Mouse (Mus musculus) ES-E14 (cell line): Measurements from ENCODE around the gene F2. TPM values are rescaled to one million over a fixed set of nuclear protein-coding genes. Genes with fewer than 3 reads are reported as not detected.
A peak's percentile ranks its signal among the peaks of the same experiment; 100 is the strongest.

Source experiments
- DNase-seq: peaks from one replicate; pipeline ENCODE4 v3.0.0-alpha.2; 2013; ENCODE audit warnings: low read depth, low spot score
- H3K27ac ChIP-seq: 2 replicates; pipeline ENCODE4 v1.5.1; 2012; ENCODE audit warnings: low read depth, mild to moderate bottlenecking, low read length, moderate library complexity, mixed read lengths; ENCODE audit not compliant: poor library complexity, insufficient read depth, severe bottlenecking
- H3K36me3 ChIP-seq: 2 replicates; pipeline ENCODE4 v1.6.1; 2012; ENCODE audit warnings: mild to moderate bottlenecking, low read length, moderate library complexity, mixed read lengths; ENCODE audit not compliant: control insufficient read depth, poor library complexity, insufficient read depth, severe bottlenecking
- H3K4me1 ChIP-seq, 2 experiments: fragments of 150-350 bp in 1 of 2; sonication (generic) in 1 of 2; 2 replicates each; pipeline ENCODE4 v1.6.1; 2012; ENCODE audit warnings: low read length in 2 of 2, mild to moderate bottlenecking in 1 of 2, mixed read lengths in 1 of 2; ENCODE audit not compliant: control insufficient read depth in 2 of 2, insufficient read depth in 2 of 2, poor library complexity in 1 of 2
- H3K4me3 ChIP-seq, 2 experiments: fragments of 150-350 bp in 1 of 2; sonication (generic) in 1 of 2; 2 replicates each; pipeline ENCODE4 v1.5.1; 2012; ENCODE audit warnings: low read length in 2 of 2, low read depth in 1 of 2, mild to moderate bottlenecking in 1 of 2, mixed read lengths in 1 of 2; ENCODE audit not compliant: insufficient read depth in 1 of 2, poor library complexity in 1 of 2, severe bottlenecking in 1 of 2
- H3K9ac ChIP-seq: 2 replicates; pipeline ENCODE4 v1.6.1; 2012; ENCODE audit warnings: low read depth, mild to moderate bottlenecking, low read length, mixed read lengths; ENCODE audit not compliant: poor library complexity, insufficient read depth, severe bottlenecking
- H3K9me3 ChIP-seq: fragments of 150-350 bp; sonication (generic); 2 replicates; pipeline ENCODE4 v1.6.1; 2012; ENCODE audit warnings: low read depth, mild to moderate bottlenecking, low read length; ENCODE audit not compliant: control insufficient read depth, insufficient read depth
- CHD2 ChIP-seq: IDR thresholded peaks from 2 replicates; pipeline ENCODE4 v1.6.1; 2014; ENCODE audit warnings: mild to moderate bottlenecking, low read depth, low read length, inconsistent platforms
- HCFC1 ChIP-seq: IDR thresholded peaks from 2 replicates; pipeline ENCODE4 v1.6.1; 2012; ENCODE audit warnings: low read length, inconsistent platforms, borderline replicate concordance; ENCODE audit not compliant: insufficient read depth
- MAFK ChIP-seq: IDR thresholded peaks from 2 replicates; pipeline ENCODE4 v1.6.1; 2014; ENCODE audit warnings: mild to moderate bottlenecking, low read depth, low read length, inconsistent platforms; ENCODE audit not compliant: insufficient read depth
- ZC3H11A ChIP-seq: IDR thresholded peaks from 2 replicates; pipeline ENCODE4 v1.6.1; 2012; ENCODE audit warnings: low read depth, mild to moderate bottlenecking, inconsistent platforms, low read length, borderline replicate concordance
- ZNF384 ChIP-seq: IDR thresholded peaks from 2 replicates; pipeline ENCODE4 v1.6.1; 2012; ENCODE audit warnings: low read depth, low read length, inconsistent platforms
- in situ Hi-C, 2 experiments: fragments of 600-800 bp; cut with MboI; formaldehyde crosslinking; loops; one replicate each; pipeline ENCODE4 v1.15.1; 2025; ENCODE audit warnings: low sequenced_read_pairs in 2 of 2, inconsistent platforms in 1 of 2; ENCODE audit not compliant: unreplicated experiment in 2 of 2
- total RNA-seq: library from RNA; depleted of rRNA; stranded (reverse); fragments of 300-350 nt; gene quantifications from 2 replicates; pipeline ENCODE4 v1.2.3, GENCODE M21; 2012

F2 gene
- total RNA-seq, 1 experiment, result 1.4 TPM

DNA sequence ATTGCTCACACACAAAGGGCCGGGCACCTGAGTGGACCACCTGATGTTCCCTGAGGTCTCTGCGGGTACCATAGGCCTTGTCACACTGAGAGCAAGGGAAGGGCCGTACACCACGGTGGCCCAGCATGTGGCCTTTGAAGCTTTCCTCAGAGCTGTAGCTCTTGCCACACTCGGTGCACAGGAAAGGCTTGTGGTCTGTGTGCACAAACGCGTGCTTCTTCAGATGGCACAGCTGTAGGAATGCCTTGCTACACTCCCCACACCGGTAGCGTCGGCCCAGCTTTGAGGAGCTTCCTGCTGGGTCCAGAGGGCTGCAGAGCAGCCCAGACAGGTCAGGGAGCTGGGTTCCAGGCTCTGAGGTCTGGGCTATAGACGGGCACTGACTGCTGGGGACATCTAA lies 9.6 kb upstream of the F2 start:
- TF ChIP-seq MAFK (no peak), HCFC1 (no peak), ZNF384 (no peak), ZC3H11A (no peak)
- no peak overlapping the region for H3K9ac ChIP-seq
- no peaks in the 10 kb centered on the region for H3K9me3 ChIP-seq
- peaks cover 30% of the 10 kb centered on the region for H3K36me3 ChIP-seq
- no peak overlapping the region for H3K27ac ChIP-seq
- H3K4me3 ChIP-seq, result peak overlapping the region in 1 of 2 experiments; percentile 19; a peak in 1 of 4 replicates
- in situ Hi-C loops, result no loop called here
- H3K4me1 ChIP-seq, result peaks cover 0 to 11% of the 10 kb centered on the region in 2 experiments; a peak in 2 of 4 replicates
- no peak for DNase-seq

DNA sequence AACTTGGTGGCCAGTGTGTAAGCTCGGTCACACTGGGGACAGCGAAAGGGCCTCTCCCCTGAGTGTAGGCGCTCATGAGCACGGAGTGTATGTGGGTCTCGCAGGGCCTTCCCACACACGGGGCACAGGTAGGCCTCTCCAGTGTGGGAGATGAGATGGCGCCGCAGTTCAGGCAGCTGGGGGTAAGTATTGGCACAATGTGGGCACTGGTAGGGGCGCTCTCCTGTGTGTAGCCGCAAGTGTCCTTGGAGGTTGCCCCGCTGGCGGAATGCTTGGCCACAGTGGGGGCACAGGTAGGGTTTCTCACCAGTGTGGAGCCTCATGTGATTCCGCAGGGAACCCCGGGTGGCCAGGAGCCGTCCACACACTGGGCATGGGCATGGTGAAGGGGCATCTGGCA lies 9.1 kb upstream of the F2 start:
- H3K9me3 ChIP-seq, result no peaks in the 10 kb centered on the region
- in situ Hi-C loops, result no loop called here
- no peak for DNase-seq
- peaks cover 30% of the 10 kb centered on the region for H3K36me3 ChIP-seq
- H3K27ac ChIP-seq, result no peak overlapping the region
- H3K4me1 ChIP-seq, result peaks cover 0 to 11% of the 10 kb centered on the region in 2 experiments; a peak in 2 of 4 replicates
- TF ChIP-seq CHD2 (no peak), ZC3H11A (no peak), HCFC1 (no peak), ZNF384 (no peak), MAFK (no peak)
- no peak overlapping the region for H3K9ac ChIP-seq
- H3K4me3 ChIP-seq, result peak overlapping the region; percentile 8 to 19; a peak in 1 of 4 replicates

DNA sequence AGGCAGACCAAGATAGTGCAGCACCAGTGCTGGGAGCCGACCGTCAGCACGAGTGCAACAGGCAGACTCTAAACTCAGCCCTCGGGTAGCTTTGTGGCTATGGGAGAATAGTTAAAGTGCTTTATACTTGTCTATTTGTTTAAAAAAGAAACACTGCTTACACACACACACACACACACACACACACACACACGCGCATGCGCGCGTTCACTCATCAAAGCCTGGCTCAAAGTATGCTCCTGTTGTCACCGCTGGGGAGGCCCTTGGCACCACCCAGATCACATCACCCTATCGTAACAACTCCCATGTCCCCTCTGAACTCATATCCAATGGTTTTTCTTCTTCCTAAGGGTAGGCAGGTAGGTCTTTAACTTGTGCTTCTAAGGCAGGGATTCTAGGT lies 7.8 kb upstream of the F2 start:
- H3K4me3 ChIP-seq, result no peak overlapping the region
- H3K36me3 ChIP-seq, result peaks cover 30% of the 10 kb centered on the region
- H3K9me3 ChIP-seq, result no peaks in the 10 kb centered on the region
- in situ Hi-C loops, result no loop called here
- H3K27ac ChIP-seq, result no peak overlapping the region
- TF ChIP-seq HCFC1 (no peak), ZC3H11A (no peak), ZNF384 (no peak), CHD2 (no peak), MAFK (no peak)
- H3K4me1 ChIP-seq, result peaks cover 0 to 12% of the 10 kb centered on the region in 2 experiments; a peak in 2 of 4 replicates
- no peak overlapping the region for H3K9ac ChIP-seq
- DNase-seq, result no peak

DNA sequence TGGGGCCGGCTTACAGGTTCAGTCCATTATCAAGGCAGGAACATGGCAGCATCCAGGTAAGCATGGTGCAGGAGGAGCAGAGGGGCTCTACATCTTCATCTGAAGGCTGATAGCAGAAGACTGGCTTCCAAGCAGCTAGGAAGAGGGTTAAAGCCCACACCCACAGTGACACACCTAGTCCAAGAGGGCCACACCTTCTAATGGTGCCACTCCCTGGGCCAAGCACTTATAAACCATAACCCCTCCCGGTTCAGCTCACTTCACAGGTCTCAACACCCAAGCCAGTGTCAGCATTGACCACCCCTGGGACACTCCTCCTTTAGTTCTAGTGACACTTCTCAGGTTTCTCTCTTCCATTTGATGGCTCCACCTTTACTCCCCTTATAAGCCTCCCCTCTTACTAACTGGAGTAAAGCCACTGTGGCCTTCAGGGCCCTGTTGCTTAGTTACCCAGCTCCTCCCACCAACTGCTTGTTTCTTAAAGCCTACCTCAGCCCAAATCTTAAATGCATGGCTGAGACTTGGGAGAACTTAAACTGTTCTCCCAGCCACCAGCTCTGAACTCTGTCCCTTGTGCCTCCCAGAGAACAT lies 6.7 kb upstream of the F2 start:
- Histone ChIP-seq H3K9me3 (no peaks in the 10 kb centered on the region), H3K4me3 (no peak overlapping the region), H3K27ac (no peak overlapping the region), H3K9ac (no peak overlapping the region), H3K36me3 (peaks cover 30% of the 10 kb centered on the region), H3K4me1 (peaks cover 0 to 13% of the 10 kb centered on the region in 2 experiments; a peak in 2 of 4 replicates)
- TF ChIP-seq ZNF384 (no peak), ZC3H11A (no peak), CHD2 (no peak), MAFK (no peak), HCFC1 (no peak)
- DNase-seq, result no peak
- in situ Hi-C loops, result no loop called here
